Mouse (Mus musculus) liver, embryonic 14.5 days (tissue): Measurements from ENCODE around the gene Mrpl11.

ENCODE experiments used
- CTCF ChIP-seq: IDR thresholded peaks from 2 replicates; pipeline ENCODE4 v1.5.1; 2016; ENCODE audit warnings: antibody characterized with exemption, low read depth, control low read depth
- EP300 ChIP-seq: IDR thresholded peaks from 2 replicates; pipeline ENCODE4 v1.6.1; 2016; ENCODE audit warnings: antibody characterized with exemption, low read depth

DNA sequence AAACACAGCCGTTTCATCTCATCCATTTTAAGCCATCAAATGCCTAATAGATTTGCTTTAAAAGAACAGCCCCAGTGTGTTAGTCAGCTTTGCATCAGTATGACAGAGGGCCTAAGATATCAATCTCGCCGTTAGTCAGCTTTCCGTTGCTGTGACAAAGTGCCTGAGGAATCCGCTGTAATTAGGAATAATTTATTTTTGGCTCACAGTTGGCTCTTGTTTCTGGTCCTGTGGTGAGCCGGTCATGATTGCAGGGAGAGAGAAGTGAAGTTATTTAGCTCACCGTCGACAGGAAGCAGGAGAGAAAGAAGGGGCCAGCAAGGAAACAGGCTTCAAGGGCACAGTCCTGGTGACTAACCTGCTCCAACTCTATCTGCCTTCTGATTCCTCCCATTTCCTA lies 51.2 kb downstream of the Mrpl11 start:
- no peak for TF ChIP-seq CTCF
- no peak for TF ChIP-seq EP300
